Mouse (Mus musculus): ENCODE results near the gene Jak2. TPM values are rescaled to one million over a fixed set of nuclear protein-coding genes. Genes with fewer than 3 reads are reported as not detected.

Gene Jak2
- polyA plus RNA-seq, 1 experiment from 2014 or later: 10.9 TPM

DNA sequence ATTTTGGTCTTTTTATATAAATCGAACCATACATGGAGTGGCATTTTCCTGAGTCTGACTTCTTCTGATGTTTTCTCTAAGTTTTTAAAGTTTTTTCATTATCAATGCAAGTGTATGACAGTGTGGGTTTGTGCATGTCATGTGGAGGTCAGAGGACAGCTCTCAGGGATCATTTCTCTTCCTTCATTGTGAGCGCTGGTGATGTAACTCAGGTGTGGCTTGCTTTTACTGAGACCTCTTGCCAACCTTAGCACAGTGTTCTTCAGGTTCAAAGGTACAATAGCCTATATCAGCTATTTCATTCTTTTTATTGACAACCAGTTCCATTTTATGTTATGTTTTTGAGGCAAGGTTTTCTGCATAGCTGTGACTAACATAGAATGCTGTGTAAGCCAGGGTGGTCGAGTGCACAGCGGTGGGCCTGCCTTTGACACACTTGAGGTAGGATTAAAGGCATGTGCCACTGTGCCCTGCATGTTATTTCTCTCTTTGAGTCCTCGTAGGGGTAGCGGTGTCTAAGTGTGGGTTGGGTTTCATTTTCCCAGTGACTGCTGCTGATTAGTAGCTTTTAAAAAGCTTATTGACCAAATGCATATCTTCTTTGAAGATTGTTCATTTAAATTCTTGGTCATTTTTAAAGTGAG, 27.4 kb downstream of the Jak2 start:
- peaks cover 25% of the 10 kb centered on the region for H3K36me3 ChIP-seq (ENCODE audit: insufficient read depth)
- no peak for ATAC-seq (ENCODE audit: insufficient read depth)
- WGBS: 77% methylated on average over 6 of the region's 6 CpGs

DNA sequence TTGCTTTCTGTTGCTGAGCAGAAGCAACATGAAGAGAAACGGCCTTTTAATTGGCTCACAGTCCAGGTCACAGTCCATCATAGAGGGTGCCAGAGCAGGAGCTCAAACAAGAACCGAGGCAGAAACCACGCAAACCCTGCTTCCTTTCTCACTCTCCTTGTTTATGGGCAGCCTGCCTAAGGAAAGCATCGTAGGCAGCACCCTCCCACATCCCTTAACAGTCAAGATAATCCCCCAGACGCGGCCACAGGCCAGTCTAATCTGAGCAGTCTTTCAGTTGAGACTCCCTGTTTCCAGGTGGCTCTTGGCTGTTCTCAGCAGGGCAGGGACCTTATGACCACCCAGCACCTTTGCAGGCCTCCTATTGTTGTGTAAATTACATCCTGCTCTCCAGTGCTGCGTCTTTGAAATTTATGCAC, 33.8 kb downstream of the Jak2 start:
- no peaks in the 10 kb centered on the region for H3K9me3 ChIP-seq (ENCODE audit: low read depth, low read length)
- DNase-seq: no peak
- no peaks in the 10 kb centered on the region for H3K4me1 ChIP-seq (ENCODE audit: insufficient read depth)
- no peak for TF ChIP-seq CTCF (IDR thresholded peaks at IDR 0.05; ENCODE audit: low read depth)
- peaks cover 25% of the 10 kb centered on the region for H3K36me3 ChIP-seq (ENCODE audit: insufficient read depth)
- no peak overlapping the region for H3K4me2 ChIP-seq
- H3K4me3 ChIP-seq (ENCODE audit: low read depth, low read length): no peak overlapping the region
- no peak overlapping the region for H3K27ac ChIP-seq (ENCODE audit: low read depth)
- 39% methylated on average over 7 of the region's 7 CpGs for WGBS
- no peak overlapping the region for H3K9ac ChIP-seq
- no peaks in the 10 kb centered on the region for H3K27me3 ChIP-seq (ENCODE audit: insufficient read depth, low read length)
- no peak for ATAC-seq (ENCODE audit: insufficient read depth)

More for the DNA sequence above, 27.4 kb downstream of the Jak2 start:
- Histone ChIP-seq H3K9me3 (ENCODE audit: low read depth, low read length) (no peaks in the 10 kb centered on the region), H3K27me3 (ENCODE audit: insufficient read depth, low read length) (no peaks in the 10 kb centered on the region), H3K4me1 (ENCODE audit: insufficient read depth) (no peaks in the 10 kb centered on the region), H3K4me2 (no peak overlapping the region), H3K9ac (no peak overlapping the region), H3K4me3 (ENCODE audit: low read depth, low read length) (no peak overlapping the region), H3K27ac (ENCODE audit: low read depth) (no peak overlapping the region)
- TF ChIP-seq CTCF (IDR thresholded peaks at IDR 0.05; ENCODE audit: low read depth): no peak
- no peak for DNase-seq

DNA sequence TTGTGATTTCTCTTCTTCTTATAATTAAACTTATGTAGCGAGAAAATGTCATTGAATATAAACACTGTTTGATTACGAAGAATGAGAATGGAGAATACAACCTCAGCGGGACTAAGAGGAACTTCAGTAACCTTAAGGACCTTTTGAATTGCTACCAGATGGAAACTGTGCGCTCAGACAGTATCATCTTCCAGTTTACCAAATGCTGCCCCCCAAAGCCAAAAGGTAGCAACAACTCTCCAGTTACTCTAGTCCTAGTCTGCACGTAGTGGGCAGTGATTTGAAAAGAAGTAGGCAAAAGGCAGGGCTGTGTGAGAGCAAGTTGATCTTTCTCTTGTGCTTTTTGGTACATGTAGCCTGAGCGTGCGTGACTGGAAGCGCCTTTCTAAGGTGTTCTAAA, 36.2 kb downstream of the Jak2 start:
- Histone ChIP-seq H3K36me3 (ENCODE audit: insufficient read depth) (peaks cover 27% of the 10 kb centered on the region), H3K4me1 (ENCODE audit: insufficient read depth) (no peaks in the 10 kb centered on the region), H3K4me2 (no peak overlapping the region), H3K9me3 (ENCODE audit: low read depth, low read length) (no peaks in the 10 kb centered on the region), H3K9ac (no peak overlapping the region), H3K27me3 (ENCODE audit: insufficient read depth, low read length) (no peaks in the 10 kb centered on the region), H3K27ac (ENCODE audit: low read depth) (no peak overlapping the region), H3K4me3 (ENCODE audit: low read depth, low read length) (no peak overlapping the region)
- WGBS: 69% methylated on average over 8 of the region's 8 CpGs
- no peak for ATAC-seq (ENCODE audit: insufficient read depth)
- 0 out of 2 replicates have a peak, but pooled peaks have one; percentile 4 for TF ChIP-seq CTCF (IDR thresholded peaks at IDR 0.05; ENCODE audit: low read depth)
- DNase-seq: no peak

DNA sequence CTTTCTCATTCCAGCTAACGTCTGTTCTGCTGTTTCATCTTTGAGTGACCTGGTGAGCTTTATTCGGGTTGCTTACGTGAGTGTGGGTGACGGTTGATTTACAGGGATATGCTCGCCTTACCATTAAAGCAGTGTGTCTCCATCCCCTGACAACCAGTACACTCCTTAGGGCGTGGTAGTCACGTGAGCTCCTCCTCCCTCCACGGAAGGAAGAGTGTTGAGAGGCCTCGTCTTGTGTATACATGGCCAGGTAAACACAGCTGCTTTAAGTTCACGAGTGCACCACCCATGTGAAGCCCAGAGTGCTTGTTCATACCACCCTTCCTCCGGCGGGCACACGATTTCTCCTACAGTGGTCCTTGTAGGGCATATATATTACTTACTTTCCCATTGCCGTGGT, 39.9 kb downstream of the Jak2 start:
- Histone ChIP-seq H3K27me3 (ENCODE audit: insufficient read depth, low read length) (no peaks in the 10 kb centered on the region), H3K27ac (ENCODE audit: low read depth) (no peak overlapping the region), H3K9ac (no peak overlapping the region), H3K36me3 (ENCODE audit: insufficient read depth) (peaks cover 21% of the 10 kb centered on the region), H3K4me2 (no peak overlapping the region), H3K9me3 (ENCODE audit: low read depth, low read length) (no peaks in the 10 kb centered on the region), H3K4me1 (ENCODE audit: insufficient read depth) (no peaks in the 10 kb centered on the region), H3K4me3 (ENCODE audit: low read depth, low read length) (no peak overlapping the region)
- no peak for TF ChIP-seq CTCF (IDR thresholded peaks at IDR 0.05; ENCODE audit: low read depth)
- no peak for DNase-seq
- no peak; the same call in 1 of the 2 replicates for ATAC-seq (ENCODE audit: insufficient read depth)
- 51% methylated on average over 14 of the region's 14 CpGs for WGBS

DNA sequence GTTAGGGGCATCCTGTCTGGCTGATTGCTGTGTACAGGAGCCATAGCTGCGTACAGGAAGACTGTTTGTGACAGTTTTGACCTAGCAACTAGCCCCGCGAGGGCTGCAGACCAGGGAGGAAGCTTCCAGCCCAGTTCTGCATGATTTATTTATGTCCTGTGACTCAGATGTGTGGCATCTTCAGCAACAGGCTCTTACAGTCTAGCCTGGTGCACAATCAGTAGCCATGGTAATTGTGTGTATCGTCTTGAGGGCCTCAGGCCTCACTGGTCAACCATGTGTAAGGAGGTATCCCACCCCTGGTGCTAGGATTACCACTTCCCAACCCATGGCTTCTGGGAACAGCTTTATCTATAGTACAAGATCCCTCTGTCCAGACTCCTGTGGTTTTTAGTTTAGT, 40.9 kb downstream of the Jak2 start:
- Histone ChIP-seq H3K4me3 (ENCODE audit: low read depth, low read length) (no peak overlapping the region), H3K27me3 (ENCODE audit: insufficient read depth, low read length) (no peaks in the 10 kb centered on the region), H3K9me3 (ENCODE audit: low read depth, low read length) (no peaks in the 10 kb centered on the region), H3K4me2 (no peak overlapping the region), H3K27ac (ENCODE audit: low read depth) (no peak overlapping the region), H3K36me3 (ENCODE audit: insufficient read depth) (peaks cover 24% of the 10 kb centered on the region), H3K4me1 (ENCODE audit: insufficient read depth) (no peaks in the 10 kb centered on the region), H3K9ac (no peak overlapping the region)
- TF ChIP-seq CTCF (IDR thresholded peaks at IDR 0.05; ENCODE audit: low read depth): no peak
- WGBS: 60% methylated on average over 4 of the region's 4 CpGs
- DNase-seq (no peak), ATAC-seq (ENCODE audit: insufficient read depth) (no peak)

DNA sequence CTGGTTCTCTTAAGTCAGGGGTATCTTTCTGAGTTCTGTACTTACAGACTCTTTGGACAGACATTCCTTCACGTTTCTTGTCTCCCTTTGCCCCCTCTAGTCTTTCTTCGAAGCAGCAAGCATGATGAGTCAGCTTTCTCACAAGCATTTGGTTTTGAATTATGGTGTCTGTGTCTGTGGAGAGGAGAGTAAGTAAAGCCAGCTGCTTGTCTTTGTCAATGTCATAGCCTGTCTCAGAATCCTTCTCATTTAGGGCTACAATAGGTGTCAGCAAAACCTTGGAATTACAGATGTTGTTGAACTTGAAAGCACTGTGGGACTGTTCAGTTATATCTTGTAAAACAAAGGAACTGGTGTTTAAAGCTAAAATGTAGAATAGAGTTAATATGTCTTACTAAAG, 43.1 kb downstream of the Jak2 start:
- no peak overlapping the region for H3K4me2 ChIP-seq
- no peak for TF ChIP-seq CTCF (IDR thresholded peaks at IDR 0.05; ENCODE audit: low read depth)
- no peaks in the 10 kb centered on the region for H3K27me3 ChIP-seq (ENCODE audit: insufficient read depth, low read length)
- no peaks in the 10 kb centered on the region for H3K4me1 ChIP-seq (ENCODE audit: insufficient read depth)
- no peak for DNase-seq
- no peak overlapping the region for H3K4me3 ChIP-seq (ENCODE audit: low read depth, low read length)
- no peak overlapping the region for H3K27ac ChIP-seq (ENCODE audit: low read depth)
- peaks cover 28% of the 10 kb centered on the region for H3K36me3 ChIP-seq (ENCODE audit: insufficient read depth)
- H3K9me3 ChIP-seq (ENCODE audit: low read depth, low read length): no peaks in the 10 kb centered on the region
- no peak for ATAC-seq (ENCODE audit: insufficient read depth)
- 39% methylated on average over 2 of the region's 2 CpGs for WGBS
- H3K9ac ChIP-seq: no peak overlapping the region

DNA sequence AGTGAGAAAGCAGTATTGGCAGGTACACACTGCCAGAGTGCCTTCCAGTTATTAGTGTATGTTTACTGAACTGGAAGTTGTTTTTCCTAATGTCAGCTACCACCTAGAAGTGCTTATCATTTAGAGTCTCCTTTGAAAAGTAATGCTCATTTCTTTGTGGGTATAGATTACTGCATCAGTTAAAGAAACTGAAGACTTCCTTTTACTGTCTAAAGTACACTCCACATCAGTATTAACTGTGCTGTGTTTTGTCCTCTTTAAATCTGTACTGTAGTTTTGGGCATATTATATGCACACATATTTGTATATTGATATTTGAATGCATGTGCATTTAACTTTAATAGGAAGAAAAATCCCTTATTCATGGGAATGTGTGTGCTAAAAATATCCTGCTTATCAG, 44.5 kb downstream of the Jak2 start:
- no peak overlapping the region for H3K9ac ChIP-seq
- peaks cover 41% of the 10 kb centered on the region for H3K36me3 ChIP-seq (ENCODE audit: insufficient read depth)
- no peak overlapping the region for H3K27ac ChIP-seq (ENCODE audit: low read depth)
- H3K9me3 ChIP-seq (ENCODE audit: low read depth, low read length): no peaks in the 10 kb centered on the region
- no peak overlapping the region for H3K4me3 ChIP-seq (ENCODE audit: low read depth, low read length)
- H3K4me2 ChIP-seq: no peak overlapping the region
- ATAC-seq (ENCODE audit: insufficient read depth): no peak
- no peaks in the 10 kb centered on the region for H3K4me1 ChIP-seq (ENCODE audit: insufficient read depth)
- TF ChIP-seq CTCF (IDR thresholded peaks at IDR 0.05; ENCODE audit: low read depth): no peak
- no peak for DNase-seq
- H3K27me3 ChIP-seq (ENCODE audit: insufficient read depth, low read length): no peaks in the 10 kb centered on the region

Data from lung, embryonic 14.5 days (tissue).